Mouse (Mus musculus): Measurements from ENCODE around the gene Slc24a3.

The Slc24a3 gene

GRCm38 (mm10) chr2:145344521-145344920 lies 177.0 kb downstream of the Slc24a3 start:
- no peak for TF ChIP-seq GATA4 (IDR thresholded peaks at IDR 0.05; ENCODE audit: insufficient replicate concordance, low read length)

DNA sequence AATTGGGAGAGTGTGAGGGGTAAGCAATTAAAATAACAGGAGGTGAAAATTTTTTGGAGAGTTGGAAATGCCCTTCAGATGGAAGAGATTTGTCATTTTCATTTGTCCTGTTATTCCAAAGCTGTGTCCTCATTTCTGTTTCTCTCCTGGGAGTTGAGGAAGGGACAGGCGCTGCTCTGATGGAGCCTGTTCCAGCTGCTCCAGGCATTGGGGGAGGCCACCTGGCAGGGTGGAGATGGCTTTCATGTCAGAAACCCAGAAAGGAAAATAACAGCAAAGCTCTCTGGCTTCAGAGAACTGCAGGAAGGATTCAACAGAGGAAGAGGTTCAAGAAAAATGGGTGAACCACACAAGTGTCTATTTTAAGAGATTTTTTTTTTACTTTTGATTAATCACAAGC lies 186.2 kb downstream of the Slc24a3 start:
- TF ChIP-seq GATA4 (IDR thresholded peaks at IDR 0.05; ENCODE audit: insufficient replicate concordance, low read length), result no peak

DNA sequence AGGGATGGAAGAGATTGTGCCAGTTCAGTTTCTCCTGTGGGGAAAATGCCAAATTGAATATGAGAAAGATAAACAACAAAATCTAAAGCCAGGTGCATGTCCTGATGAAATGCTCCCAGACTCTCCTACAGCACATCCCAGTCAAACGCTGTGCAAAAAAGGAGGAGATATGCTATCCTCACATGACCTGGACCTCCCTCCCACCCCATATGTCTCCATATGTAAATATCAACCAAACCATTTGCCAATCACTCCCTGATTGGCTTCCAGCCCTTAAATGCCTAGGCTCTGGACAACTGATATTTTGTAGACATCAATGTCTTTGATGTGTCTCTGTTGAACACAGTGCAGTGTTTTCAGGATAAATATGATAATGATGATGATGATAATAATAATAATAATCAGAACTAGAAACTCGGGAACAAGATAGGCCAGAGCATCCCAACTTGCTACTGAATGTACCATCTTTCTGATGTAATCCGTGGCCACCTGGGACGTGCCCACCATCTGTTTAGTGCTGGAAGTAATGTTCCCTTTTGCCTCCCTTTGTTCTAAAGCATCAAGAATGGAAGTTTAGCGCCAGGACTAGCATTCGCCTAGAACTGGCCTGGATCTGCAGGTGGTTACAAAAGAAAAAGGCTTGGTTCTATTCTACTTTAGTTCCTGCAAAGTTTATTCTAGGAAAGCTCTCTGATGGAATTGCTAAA lies 190.8 kb downstream of the Slc24a3 start:
- no peak for TF ChIP-seq GATA4 (IDR thresholded peaks at IDR 0.05; ENCODE audit: insufficient replicate concordance, low read length)

GRCm38 (mm10) chr2:145363604-145364003 lies 196.1 kb downstream of the Slc24a3 start:
- TF ChIP-seq GATA4 (IDR thresholded peaks at IDR 0.05; ENCODE audit: insufficient replicate concordance, low read length), result no peak

- no peak for TF ChIP-seq GATA4 (IDR thresholded peaks at IDR 0.05; ENCODE audit: insufficient replicate concordance, low read length)
Observed at GRCm38 (mm10) chr2:145368701-145369100, 201.1 kb downstream of the Slc24a3 start.

GRCm38 (mm10) chr2:145370795-145371194 lies 203.2 kb downstream of the Slc24a3 start:
- TF ChIP-seq GATA4 (IDR thresholded peaks at IDR 0.05; ENCODE audit: insufficient replicate concordance, low read length), result no peak

DNA sequence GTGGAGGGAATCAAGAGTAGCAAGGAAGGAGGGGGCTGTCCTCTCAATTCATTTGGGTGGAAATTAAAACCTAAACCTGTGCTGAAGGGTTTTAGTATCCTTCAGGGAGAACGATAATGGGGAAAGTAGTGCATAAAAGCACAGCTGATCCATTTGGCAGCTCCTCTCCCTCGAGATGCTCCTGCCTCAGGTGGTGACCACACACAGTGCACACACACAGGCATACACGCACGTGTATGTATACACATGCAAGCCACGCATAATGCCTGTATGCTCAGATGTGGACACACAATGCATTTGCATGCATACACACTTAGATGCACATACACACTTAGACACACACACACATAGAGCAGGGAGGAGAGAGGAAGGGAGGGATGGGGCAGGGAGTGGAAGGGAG lies 206.2 kb downstream of the Slc24a3 start:
- no peak for TF ChIP-seq GATA4 (IDR thresholded peaks at IDR 0.05; ENCODE audit: insufficient replicate concordance, low read length)

- no peak for TF ChIP-seq GATA4 (IDR thresholded peaks at IDR 0.05; ENCODE audit: insufficient replicate concordance, low read length)
Observed at GRCm38 (mm10) chr2:145382908-145383770, 215.6 kb downstream of the Slc24a3 start.

DNA sequence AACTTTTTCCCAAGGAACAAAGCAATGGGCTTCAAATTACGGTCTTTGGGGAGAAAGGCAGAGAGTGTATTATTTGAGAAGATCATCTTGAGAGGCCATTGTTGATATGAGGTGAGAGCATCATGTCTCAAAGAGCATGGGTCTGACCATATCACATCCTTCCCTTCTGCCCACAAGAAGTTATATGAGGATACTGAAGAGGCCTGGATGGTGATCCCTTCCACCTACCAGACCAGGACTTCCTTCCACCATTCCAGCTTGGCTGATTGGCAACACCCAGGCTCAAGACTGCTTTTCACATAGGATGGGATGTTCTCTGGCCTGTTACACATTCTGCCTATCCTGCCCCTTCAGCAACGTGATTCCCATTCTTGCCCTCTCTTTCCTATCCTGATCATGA lies 216.7 kb downstream of the Slc24a3 start:
- no peak for TF ChIP-seq GATA4 (IDR thresholded peaks at IDR 0.05; ENCODE audit: insufficient replicate concordance, low read length)

DNA sequence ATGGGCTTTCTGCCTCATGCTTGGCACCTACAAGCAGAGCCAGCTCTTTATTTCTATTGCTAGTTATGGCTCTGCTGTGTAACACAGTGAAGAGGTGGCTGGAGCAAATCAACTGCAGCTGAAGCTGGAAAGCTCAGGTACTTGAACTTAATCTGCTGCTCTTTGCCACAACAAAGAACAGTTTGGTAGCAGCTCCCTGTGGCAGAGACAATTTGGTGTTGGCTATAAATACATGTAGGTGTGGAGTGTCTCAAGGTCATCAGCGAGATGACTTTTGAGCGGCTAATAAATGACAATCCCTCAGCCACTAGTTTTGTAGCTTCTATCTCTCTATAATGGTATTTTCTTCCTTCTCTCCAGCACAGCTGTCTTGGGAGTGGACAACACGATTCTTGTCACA lies 217.7 kb downstream of the Slc24a3 start:
- TF ChIP-seq GATA4 (IDR thresholded peaks at IDR 0.05; ENCODE audit: insufficient replicate concordance, low read length), result no peak

DNA sequence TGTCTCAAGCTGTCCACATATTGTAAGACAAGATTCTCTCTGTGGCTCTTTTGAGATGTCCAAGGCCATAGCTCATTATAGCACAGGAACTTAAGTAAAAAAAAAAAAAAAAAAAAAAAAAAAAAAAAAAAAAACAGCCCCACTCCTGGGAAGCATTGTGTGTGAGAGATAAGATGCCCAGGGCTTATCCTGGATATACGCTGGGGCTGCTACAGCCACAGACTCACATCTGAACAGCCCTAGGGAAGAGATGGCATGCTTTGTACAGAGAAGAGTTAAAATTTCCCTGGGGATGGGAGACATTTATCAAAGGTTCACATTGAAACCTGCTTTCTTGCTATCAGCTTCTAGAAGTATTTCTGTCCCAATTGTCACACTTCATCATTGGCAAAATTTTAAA lies 218.2 kb downstream of the Slc24a3 start:
- TF ChIP-seq GATA4 (IDR thresholded peaks at IDR 0.05; ENCODE audit: insufficient replicate concordance, low read length), result no peak

- no peak for TF ChIP-seq GATA4 (IDR thresholded peaks at IDR 0.05; ENCODE audit: insufficient replicate concordance, low read length)
Observed at GRCm38 (mm10) chr2:145395804-145396203, 228.2 kb downstream of the Slc24a3 start.

- no peak for TF ChIP-seq GATA4 (IDR thresholded peaks at IDR 0.05; ENCODE audit: insufficient replicate concordance, low read length)
Observed at GRCm38 (mm10) chr2:145396579-145396978, 229.0 kb downstream of the Slc24a3 start.

DNA sequence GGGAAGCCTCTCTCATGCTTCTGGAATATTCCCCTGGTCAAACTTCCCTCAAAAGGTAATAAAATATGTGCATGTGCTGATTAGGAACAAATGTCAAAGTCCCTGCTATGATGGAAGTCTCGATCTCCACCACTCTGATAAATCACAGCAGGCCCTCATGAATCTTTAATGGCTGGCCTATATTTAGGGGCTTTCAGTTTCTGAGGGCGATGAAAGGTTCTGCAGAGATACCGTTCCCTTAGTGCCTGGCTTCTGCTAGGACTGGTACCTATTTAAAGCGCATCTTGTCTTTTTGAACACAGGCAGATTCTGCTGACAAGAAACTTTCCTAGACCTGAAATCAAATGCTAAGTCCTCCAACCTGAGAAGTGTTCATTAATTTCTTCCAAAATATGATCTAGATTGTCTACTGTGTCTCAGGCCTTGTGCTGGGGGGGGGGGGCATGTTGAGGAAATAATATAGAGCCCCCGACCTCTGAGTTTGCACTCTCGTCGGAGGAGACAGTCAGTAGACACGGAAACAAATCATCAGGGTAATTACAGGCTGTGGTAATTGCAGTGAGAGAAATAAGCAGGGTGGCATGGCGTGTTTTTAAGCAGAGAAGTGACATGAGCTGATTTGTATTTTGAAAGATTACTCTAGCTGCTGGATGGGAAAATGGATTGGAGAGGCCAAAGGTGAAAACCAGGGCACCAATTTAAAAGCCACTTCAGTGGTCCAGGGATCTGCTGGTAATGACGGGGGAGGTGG lies 230.1 kb downstream of the Slc24a3 start:
- TF ChIP-seq GATA4 (IDR thresholded peaks at IDR 0.05; ENCODE audit: insufficient replicate concordance, low read length), result no peak

- no peak for TF ChIP-seq GATA4 (IDR thresholded peaks at IDR 0.05; ENCODE audit: insufficient replicate concordance, low read length)
Observed at GRCm38 (mm10) chr2:145401240-145401805, 233.8 kb downstream of the Slc24a3 start.

Data from liver, adult (tissue).